In genomic region chr7:145252715-145253476, GRCm38 (mm10) we compare ENCODE assay signal across 7 mouse cellular contexts. TPM values are rescaled to one million over a fixed set of nuclear protein-coding genes. Genes with fewer than 3 reads are reported as not detected.
DNase-seq lines count a peak whose midpoint lies in the region; ATAC-seq and TF ChIP-seq lines count a peak whose summit lies in the region.

No protein-coding gene starts in this region.

- no peak overlapping the region for H3K9ac ChIP-seq in limb, embryonic 11.5 days (ENCODE audit: low read length)
- no peak overlapping the region for H3K9ac ChIP-seq in midbrain, embryonic 15.5 days

- WGBS in kidney, adult 2 months: 38% methylated on average over 8 of the region's 8 CpGs
- WGBS in limb, embryonic 11.5 days: 28% methylated on average over 8 of the region's 8 CpGs
- 25% methylated on average over 8 of the region's 8 CpGs for WGBS in midbrain, embryonic 15.5 days

- peak; percentile 79 to 92 for DNase-seq in adrenal gland, adult (ENCODE audit: inconsistent age in 2 of 2, low spot score in 1 of 2)
- DNase-seq in embryo, embryonic 10 days (ENCODE audit: low spot score): peak; percentile 94
- peak; percentile 70 to 84 for DNase-seq in gastrocnemius, postnatal 36 days
- peak; percentile 67 for DNase-seq in kidney, adult 2 months
- DNase-seq in limb, embryonic 11.5 days (ENCODE audit: low spot score): peak; percentile 90
- peak; percentile 57 to 84 for DNase-seq in spleen, postnatal 10 days (ENCODE audit: low spot score in 2 of 2)

- H3K36me3 ChIP-seq in kidney, adult 2 months (ENCODE audit: control insufficient read depth, insufficient read depth, low read length): no peaks in the 10 kb centered on the region
- 0 out of 2 replicates have a peak, but pooled peaks cover 4% of the 10 kb centered on the region for H3K36me3 ChIP-seq in limb, embryonic 11.5 days (ENCODE audit: control insufficient read depth, insufficient read depth, low read length)
- H3K36me3 ChIP-seq in midbrain, embryonic 15.5 days (replicated peaks): no peaks in the 10 kb centered on the region

- no peak overlapping the region for H3K4me3 ChIP-seq in kidney, adult 2 months (ENCODE audit: insufficient read depth, low read depth, low read length)
- H3K4me3 ChIP-seq in limb, embryonic 11.5 days (ENCODE audit: low read depth, low read length): no peak overlapping the region
- H3K4me3 ChIP-seq in midbrain, embryonic 15.5 days: no peak overlapping the region

- no peak for TF ChIP-seq POLR2A in kidney, adult 2 months (IDR thresholded peaks at IDR 0.05; ENCODE audit: low read depth, low read length)

- no peaks in the 10 kb centered on the region for H3K4me1 ChIP-seq in kidney, adult 2 months (ENCODE audit: control insufficient read depth, insufficient read depth, low read length)
- 0 out of 2 replicates have a peak, but pooled peaks cover 2% of the 10 kb centered on the region for H3K4me1 ChIP-seq in limb, embryonic 11.5 days (ENCODE audit: control insufficient read depth, insufficient read depth, low read length)
- no peaks in the 10 kb centered on the region for H3K4me1 ChIP-seq in midbrain, embryonic 15.5 days

- H3K9me3 ChIP-seq in limb, embryonic 11.5 days (ENCODE audit: control insufficient read depth, low read length): no peaks in the 10 kb centered on the region
- no peaks in the 10 kb centered on the region for H3K9me3 ChIP-seq in midbrain, embryonic 15.5 days

- peak; percentile 69 for ATAC-seq in limb, embryonic 11.5 days (ENCODE audit: insufficient number of reproducible peaks, low FRiP score, low TSS enrichment, low read depth)
- ATAC-seq in midbrain, embryonic 15.5 days (replicated peaks): peak; percentile 72; the same call in 1 of the 2 replicates

- TF ChIP-seq CTCF in kidney, adult 2 months (conservative IDR thresholded peaks at IDR 0.05; ENCODE audit: insufficient read depth, insufficient read length, low read depth, low read length): peak; percentile 86

- H3K27me3 ChIP-seq in kidney, adult 2 months (replicated peaks; ENCODE audit: control insufficient read depth, insufficient read depth, low read length): no peaks in the 10 kb centered on the region
- H3K27me3 ChIP-seq in limb, embryonic 11.5 days (ENCODE audit: control insufficient read depth, insufficient read depth, low read length): no peaks in the 10 kb centered on the region
- no peaks in the 10 kb centered on the region for H3K27me3 ChIP-seq in midbrain, embryonic 15.5 days (replicated peaks)

- no peak overlapping the region for H3K27ac ChIP-seq in kidney, adult 2 months (ENCODE audit: insufficient read depth, low read depth, low read length)
- H3K27ac ChIP-seq in limb, embryonic 11.5 days (replicated peaks; ENCODE audit: low read depth, low read length): no peak overlapping the region
- no peak overlapping the region for H3K27ac ChIP-seq in midbrain, embryonic 15.5 days

- intact Hi-C loops in gastrocnemius, postnatal 36 days (cut with DNase I): no loop called here

- no peak overlapping the region for H3K4me2 ChIP-seq in limb, embryonic 11.5 days (ENCODE audit: low read depth, severe bottlenecking)
- no peak overlapping the region for H3K4me2 ChIP-seq in midbrain, embryonic 15.5 days

RNA-seq across cellular contexts. Expression of gene Tpcn2, which starts 30.9 kb away (rescaled TPM):
- total RNA-seq in gastrocnemius, postnatal 36 days (2021): 1 to 10 TPM; 1.7 to 1.9 TPM
- polyA plus RNA-seq in kidney, adult 2 months (2012; rRNA removed): 9.5 and 11.7 TPM in 2 replicates
- polyA plus RNA-seq in limb, embryonic 11.5 days (2014; fragmentation: Nextera tagmentation; extraction: Ambion mirVana): 2.7 and 3.2 TPM in 2 replicates
- 2.9 and 3.2 TPM in 2 replicates for polyA plus RNA-seq in midbrain, embryonic 15.5 days (2015; fragmentation: Nextera tagmentation; extraction: Ambion mirVana)

RNA-seq across cellular contexts. Expression of gene 1810010D01Rik, which starts 45.0 kb away (rescaled TPM):
- not detected for total RNA-seq in gastrocnemius, postnatal 36 days (2021)
- 0.42 and 0.88 TPM in 2 replicates for polyA plus RNA-seq in kidney, adult 2 months (2012; rRNA removed)
- not detected in 2 replicates for polyA plus RNA-seq in limb, embryonic 11.5 days (2014; fragmentation: Nextera tagmentation; extraction: Ambion mirVana)
- not detected in 2 replicates for polyA plus RNA-seq in midbrain, embryonic 15.5 days (2015; fragmentation: Nextera tagmentation; extraction: Ambion mirVana)

RNA-seq across cellular contexts. Expression of gene Mrgprf, which starts 47.7 kb away (rescaled TPM):
- 1 to 10 TPM; 2.5 to 2.7 TPM for total RNA-seq in gastrocnemius, postnatal 36 days (2021)
- polyA plus RNA-seq in kidney, adult 2 months (2012; rRNA removed): 6.5 and 8.9 TPM in 2 replicates
- polyA plus RNA-seq in limb, embryonic 11.5 days (2014; fragmentation: Nextera tagmentation; extraction: Ambion mirVana): 0.09 and 0.11 TPM in 2 replicates
- 4.5 and 6.1 TPM in 2 replicates for polyA plus RNA-seq in midbrain, embryonic 15.5 days (2015; fragmentation: Nextera tagmentation; extraction: Ambion mirVana)
